Mouse (Mus musculus) liver, embryonic 15.5 days (tissue): Measurements from ENCODE around the gene Eva1c. TPM values are rescaled to one million over a fixed set of nuclear protein-coding genes. Genes with fewer than 3 reads are reported as not detected.

Experiments used
- ATAC-seq: fragments of 200-750 bp; cut with Nextera tagmentation; 2 replicates; pipeline ENCODE4 v1.8.0; 2017; ENCODE audit warnings: moderate number of reproducible peaks, mild to moderate bottlenecking, moderate library complexity; ENCODE audit not compliant: insufficient read depth
- H3K27ac ChIP-seq: fragments of 300-500 bp; sonication (generic); replicated peaks from 2 replicates; pipeline ENCODE4 v1.5.1; 2015; ENCODE audit warnings: mild to moderate bottlenecking, inconsistent platforms
- H3K27me3 ChIP-seq: fragments of 300-500 bp; sonication (generic); 2 replicates; pipeline ENCODE4 v1.6.1; 2015; ENCODE audit warnings: mild to moderate bottlenecking, inconsistent platforms
- H3K36me3 ChIP-seq: fragments of 300-500 bp; sonication (generic); replicated peaks from 2 replicates; pipeline ENCODE4 v1.6.1; 2015; ENCODE audit warnings: moderate library complexity, mild to moderate bottlenecking, inconsistent platforms
- H3K4me1 ChIP-seq: fragments of 300-500 bp; sonication (generic); replicated peaks from 2 replicates; pipeline ENCODE4 v1.6.1; 2015; ENCODE audit warnings: inconsistent platforms
- H3K4me2 ChIP-seq: fragments of 300-500 bp; sonication (generic); 2 replicates; pipeline ENCODE4 v1.6.1; 2015; ENCODE audit warnings: moderate library complexity, mild to moderate bottlenecking, inconsistent platforms
- H3K4me3 ChIP-seq: fragments of 300-500 bp; sonication (generic); replicated peaks from 2 replicates; pipeline ENCODE4 v1.5.1; 2015; ENCODE audit warnings: mild to moderate bottlenecking, inconsistent platforms
- H3K9ac ChIP-seq: fragments of 300-500 bp; sonication (generic); 2 replicates; pipeline ENCODE4 v1.6.1; 2015; ENCODE audit warnings: moderate library complexity, mild to moderate bottlenecking, inconsistent platforms
- H3K9me3 ChIP-seq: fragments of 300-500 bp; sonication (generic); replicated peaks from 2 replicates; pipeline ENCODE4 v1.6.1; 2016; ENCODE audit warnings: inconsistent platforms
- WGBS: fragments of 180-500 bp; shearing (Covaris S2); methylation state at CpG from one replicate; pipeline ENCODE4 v1.1.7; 2015; ENCODE audit warnings: mixed read lengths; ENCODE audit not compliant: insufficient replicate concordance; 5-methylcytosine and 5-hydroxymethylcytosine counted together
- polyA plus RNA-seq: library from polyadenylated mRNA; unstranded; fragments of >200 nt; fragmentation: Nextera tagmentation; extraction: Ambion mirVana; gene quantifications from 2 replicates; pipeline ENCODE4 v1.2.1, GENCODE M21; 2015

Gene Eva1c
- polyA plus RNA-seq, 1 experiment from 2014 or later = 0.39 TPM

DNA sequence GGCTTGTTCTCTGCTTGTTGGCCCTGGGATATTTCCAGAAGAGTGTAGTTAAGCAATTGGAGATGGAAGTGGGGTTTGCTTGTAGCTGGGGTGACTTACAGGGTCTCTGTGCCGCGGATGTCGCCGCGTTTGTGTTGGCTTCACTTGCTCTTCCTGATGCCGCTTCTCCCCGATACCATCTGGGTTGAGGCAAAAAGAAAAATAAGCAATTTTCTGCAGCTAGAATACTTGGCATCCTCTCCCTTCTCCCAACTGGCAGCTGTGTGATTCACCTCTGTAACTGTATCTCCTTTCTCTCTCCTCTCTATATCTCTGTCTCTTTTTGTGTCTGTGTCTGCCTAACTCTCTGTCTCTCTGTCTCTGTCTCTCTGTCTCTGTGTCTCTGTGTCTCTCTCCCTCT is 66.5 kb downstream of the Eva1c start:
- Histone ChIP-seq H3K27me3 (0 out of 2 replicates have a peak, but pooled peaks cover 3% of the 10 kb centered on the region), H3K27ac (no peak overlapping the region), H3K4me2 (no peak overlapping the region), H3K4me1 (no peaks in the 10 kb centered on the region), H3K9ac (no peak overlapping the region), H3K9me3 (no peaks in the 10 kb centered on the region), H3K36me3 (no peaks in the 10 kb centered on the region), H3K4me3 (no peak overlapping the region)
- ATAC-seq = no peak
- WGBS = 73% methylated on average over 7 of the region's 7 CpGs

DNA sequence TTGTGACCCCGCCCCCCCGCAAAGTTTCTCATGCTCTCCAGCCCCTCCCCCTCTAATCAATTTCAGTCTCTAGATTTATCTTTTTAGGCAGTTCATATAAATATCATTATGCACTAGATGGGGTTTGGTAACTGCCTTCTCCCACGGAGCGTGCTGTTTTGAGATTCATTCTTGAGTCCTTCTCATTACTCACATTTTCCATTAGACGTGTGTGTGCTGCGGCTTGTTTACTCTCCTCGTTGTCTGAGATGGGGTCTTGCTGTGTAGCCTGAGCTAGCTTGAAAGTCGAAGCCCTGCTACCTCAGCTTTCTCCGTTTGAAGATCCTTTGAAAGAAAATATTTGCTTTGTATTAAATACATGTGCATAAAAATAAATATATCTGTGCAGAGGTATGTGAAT is 67.3 kb downstream of the Eva1c start:
- WGBS = 53% methylated on average over 9 of the region's 9 CpGs

DNA sequence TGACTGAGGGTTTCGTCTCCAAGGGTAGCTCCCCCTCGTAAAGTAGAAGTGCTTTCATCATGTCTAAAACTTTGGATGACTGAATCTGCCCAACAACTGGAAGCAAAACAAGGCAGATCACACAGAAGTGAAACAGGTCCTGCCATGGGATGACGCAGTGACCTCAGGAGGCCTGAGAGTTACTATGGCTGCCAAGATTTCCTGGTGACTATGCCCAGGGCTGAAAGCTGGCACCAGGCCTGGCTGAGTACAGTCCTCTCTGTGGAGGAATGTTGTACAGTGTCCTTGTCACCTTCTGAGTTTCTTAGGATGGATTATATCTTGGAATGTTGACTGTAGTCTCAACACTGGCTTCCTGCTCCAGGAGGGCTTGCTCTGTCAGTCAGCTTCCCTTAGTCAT is 71.1 kb downstream of the Eva1c start:
- H3K9ac ChIP-seq = no peak overlapping the region
- H3K36me3 ChIP-seq = no peaks in the 10 kb centered on the region
- no peak for ATAC-seq
- peaks cover 4% of the 10 kb centered on the region; the same call in 1 of the 2 replicates for H3K27me3 ChIP-seq
- H3K9me3 ChIP-seq = no peaks in the 10 kb centered on the region
- H3K4me3 ChIP-seq = no peak overlapping the region
- H3K27ac ChIP-seq = no peak overlapping the region
- H3K4me1 ChIP-seq = no peaks in the 10 kb centered on the region
- WGBS = 68% methylated on average over 3 of the region's 3 CpGs
- no peak overlapping the region for H3K4me2 ChIP-seq

More for the DNA sequence above, 67.3 kb downstream of the Eva1c start:
- H3K36me3 ChIP-seq = no peaks in the 10 kb centered on the region
- H3K4me2 ChIP-seq = no peak overlapping the region
- H3K27me3 ChIP-seq = 0 out of 2 replicates have a peak, but pooled peaks cover 3% of the 10 kb centered on the region
- no peak overlapping the region for H3K4me3 ChIP-seq
- no peaks in the 10 kb centered on the region for H3K9me3 ChIP-seq
- H3K4me1 ChIP-seq = no peaks in the 10 kb centered on the region
- ATAC-seq = no peak
- no peak overlapping the region for H3K27ac ChIP-seq
- H3K9ac ChIP-seq = no peak overlapping the region

DNA sequence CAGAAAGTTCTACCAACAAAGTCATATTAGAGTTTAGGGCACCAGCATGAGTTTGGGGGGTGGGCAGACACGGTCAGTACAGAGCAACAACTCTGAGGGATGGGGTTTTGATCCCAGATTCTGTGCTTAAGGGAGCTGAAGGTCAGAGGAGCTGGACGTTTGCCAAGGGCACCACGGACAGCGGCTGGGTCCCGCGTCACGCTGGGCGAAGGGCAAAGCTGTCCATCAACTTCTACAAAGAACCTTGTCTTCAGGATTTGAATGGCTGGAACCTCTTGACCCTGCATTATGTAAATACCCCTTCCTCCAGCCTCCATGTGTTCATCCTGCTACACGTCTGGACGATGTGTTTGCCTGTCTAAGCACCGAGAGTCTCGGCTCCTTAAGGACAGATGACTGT is 73.0 kb downstream of the Eva1c start:
- H3K9ac ChIP-seq = no peak overlapping the region
- no peaks in the 10 kb centered on the region for H3K9me3 ChIP-seq
- no peak for ATAC-seq
- H3K4me3 ChIP-seq = no peak overlapping the region
- peaks cover 16% of the 10 kb centered on the region for H3K27me3 ChIP-seq
- WGBS = 59% methylated on average over 12 of the region's 12 CpGs
- H3K4me2 ChIP-seq = no peak overlapping the region
- no peak overlapping the region for H3K27ac ChIP-seq
- no peaks in the 10 kb centered on the region for H3K4me1 ChIP-seq
- H3K36me3 ChIP-seq = no peaks in the 10 kb centered on the region

DNA sequence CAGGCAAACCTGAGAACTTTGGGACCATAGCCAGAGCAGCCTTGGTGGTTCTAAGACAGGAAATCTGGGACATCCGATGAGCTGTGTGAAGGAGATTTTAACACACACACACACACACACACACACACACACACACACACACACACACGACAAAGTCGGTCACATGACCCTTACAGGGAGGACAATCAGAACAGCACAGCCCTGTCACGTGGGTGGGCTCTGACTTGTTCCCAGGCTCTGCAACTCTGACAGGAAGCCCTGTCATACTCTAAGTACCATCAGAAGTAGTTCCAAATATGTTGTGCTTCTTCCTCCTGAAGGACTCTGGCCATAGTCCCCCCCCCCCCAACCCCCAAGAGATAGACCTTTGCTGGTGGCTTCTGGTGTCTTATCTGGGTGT is 74.8 kb downstream of the Eva1c start:
- Histone ChIP-seq H3K36me3 (no peaks in the 10 kb centered on the region), H3K9ac (no peak overlapping the region), H3K9me3 (no peaks in the 10 kb centered on the region), H3K4me2 (no peak overlapping the region), H3K4me3 (no peak overlapping the region), H3K27me3 (peaks cover 16% of the 10 kb centered on the region), H3K27ac (no peak overlapping the region), H3K4me1 (no peaks in the 10 kb centered on the region)
- ATAC-seq = no peak
- 40% methylated on average over 4 of the region's 4 CpGs for WGBS

DNA sequence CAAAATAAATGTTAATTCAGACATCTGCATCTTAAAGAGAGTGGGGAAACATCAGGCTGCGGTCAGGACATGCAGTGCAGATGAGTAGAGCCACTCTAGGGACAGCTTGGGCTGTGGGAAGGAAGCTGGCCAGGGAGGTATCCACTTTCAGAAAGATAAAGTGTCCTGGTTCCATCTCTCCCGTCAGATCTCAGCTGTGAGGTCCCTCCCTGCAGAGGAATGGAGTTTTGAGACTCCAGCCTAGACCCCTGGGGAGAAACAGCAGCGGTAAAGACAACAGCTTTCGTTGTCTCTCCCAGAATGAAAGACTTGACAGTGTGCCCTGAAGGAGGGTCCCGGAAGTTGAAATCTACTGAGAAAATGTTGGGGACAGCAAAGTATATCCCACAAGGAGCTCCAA is 76.8 kb downstream of the Eva1c start:
- Histone ChIP-seq H3K9ac (no peak overlapping the region), H3K27ac (no peak overlapping the region), H3K4me2 (no peak overlapping the region), H3K36me3 (no peaks in the 10 kb centered on the region), H3K9me3 (no peaks in the 10 kb centered on the region), H3K27me3 (peaks cover 16% of the 10 kb centered on the region), H3K4me3 (no peak overlapping the region), H3K4me1 (no peaks in the 10 kb centered on the region)
- WGBS = 35% methylated on average over 5 of the region's 5 CpGs
- ATAC-seq = no peak

DNA sequence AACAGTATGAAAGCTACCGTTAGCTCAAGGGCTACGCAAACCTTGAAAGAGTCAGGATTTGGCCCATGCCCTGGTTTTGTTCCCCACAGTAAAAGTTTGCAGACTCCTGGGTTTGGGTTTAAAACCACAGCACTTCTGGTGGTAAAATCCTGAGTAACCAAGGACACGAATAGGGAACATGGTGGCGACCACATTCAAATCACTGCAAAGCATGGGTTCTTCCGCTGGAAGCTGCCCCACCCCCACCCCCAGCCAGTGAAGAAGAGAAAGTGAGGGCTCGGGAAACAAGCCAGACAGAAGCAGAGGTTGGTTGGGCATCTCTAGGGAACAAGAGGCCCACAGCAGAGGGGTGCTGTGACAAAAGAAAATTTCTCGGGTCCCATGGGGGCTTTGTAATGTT is 80.7 kb downstream of the Eva1c start:
- 36% methylated on average over 7 of the region's 7 CpGs for WGBS
- no peak for ATAC-seq
- Histone ChIP-seq H3K4me3 (no peak overlapping the region), H3K9me3 (no peaks in the 10 kb centered on the region), H3K4me1 (no peaks in the 10 kb centered on the region), H3K36me3 (no peaks in the 10 kb centered on the region), H3K27ac (no peak overlapping the region), H3K9ac (no peak overlapping the region), H3K27me3 (peaks cover 12% of the 10 kb centered on the region; the same call in 1 of the 2 replicates), H3K4me2 (no peak overlapping the region)

DNA sequence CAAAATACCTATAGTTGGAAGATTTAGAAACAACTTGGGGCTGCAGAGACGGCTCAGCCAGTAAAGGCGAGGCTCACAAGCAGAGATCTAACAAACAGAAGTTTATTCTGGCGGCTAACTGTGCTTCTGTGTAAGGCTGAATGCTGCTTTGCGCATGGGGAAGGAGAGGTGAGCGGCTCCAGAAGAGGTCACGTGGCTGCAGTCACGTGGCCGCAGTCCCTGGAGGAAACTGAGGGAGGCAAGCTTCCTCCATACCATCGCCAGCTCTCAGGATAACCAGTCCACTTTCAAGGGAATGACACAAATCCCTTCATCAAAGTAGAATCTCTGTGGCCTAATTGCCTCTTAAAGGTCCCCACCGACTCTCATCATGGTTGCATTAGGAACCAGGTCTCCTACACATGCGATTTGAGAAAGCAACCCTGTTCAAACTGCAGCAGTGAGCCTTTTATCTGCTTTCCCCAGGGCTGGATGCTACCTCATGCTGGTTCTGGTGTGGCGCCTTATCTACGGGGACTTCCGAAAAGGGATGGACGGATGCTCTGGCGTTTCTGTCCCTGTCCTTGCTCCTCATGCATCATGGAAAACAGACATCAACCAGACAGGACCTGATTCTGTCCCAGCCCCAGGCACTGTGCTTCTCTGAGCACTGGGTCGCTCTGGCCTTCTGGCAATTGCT is 84.5 kb downstream of the Eva1c start:
- ATAC-seq = no peak

DNA sequence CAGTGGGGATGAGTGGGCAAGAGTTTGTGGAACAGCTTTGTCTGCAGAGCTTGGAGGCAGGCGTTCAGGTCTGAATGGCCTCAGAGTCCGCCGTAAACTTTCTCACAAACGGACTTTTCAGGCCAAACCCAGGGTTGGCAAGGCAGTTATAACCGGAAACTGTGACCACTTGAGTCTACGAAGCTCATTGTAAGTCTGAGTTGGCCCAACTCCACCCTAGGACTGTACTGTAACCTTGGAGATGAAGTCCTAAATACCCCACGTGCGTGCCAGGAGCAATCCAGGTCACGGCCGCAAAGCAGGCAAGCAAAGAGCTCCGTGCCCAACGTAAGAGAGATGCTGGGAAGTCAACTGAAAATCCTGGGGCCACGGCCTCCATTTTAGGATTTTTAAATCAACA is 85.2 kb downstream of the Eva1c start:
- Histone ChIP-seq H3K9ac (no peak overlapping the region), H3K4me2 (no peak overlapping the region), H3K36me3 (no peaks in the 10 kb centered on the region), H3K27ac (no peak overlapping the region), H3K27me3 (peaks cover 14% of the 10 kb centered on the region), H3K4me3 (no peak overlapping the region), H3K9me3 (no peaks in the 10 kb centered on the region), H3K4me1 (no peaks in the 10 kb centered on the region)
- 77% methylated on average over 13 of the region's 13 CpGs for WGBS
- ATAC-seq = no peak

More for the DNA sequence above, 84.5 kb downstream of the Eva1c start:
- H3K4me3 ChIP-seq = no peak overlapping the region
- H3K9ac ChIP-seq = no peak overlapping the region
- H3K27ac ChIP-seq = no peak overlapping the region
- H3K4me2 ChIP-seq = no peak overlapping the region
- peaks cover 10% of the 10 kb centered on the region for H3K27me3 ChIP-seq
- 57% methylated on average over 17 of the region's 17 CpGs for WGBS
- no peaks in the 10 kb centered on the region for H3K4me1 ChIP-seq
- no peaks in the 10 kb centered on the region for H3K36me3 ChIP-seq
- no peaks in the 10 kb centered on the region for H3K9me3 ChIP-seq

DNA sequence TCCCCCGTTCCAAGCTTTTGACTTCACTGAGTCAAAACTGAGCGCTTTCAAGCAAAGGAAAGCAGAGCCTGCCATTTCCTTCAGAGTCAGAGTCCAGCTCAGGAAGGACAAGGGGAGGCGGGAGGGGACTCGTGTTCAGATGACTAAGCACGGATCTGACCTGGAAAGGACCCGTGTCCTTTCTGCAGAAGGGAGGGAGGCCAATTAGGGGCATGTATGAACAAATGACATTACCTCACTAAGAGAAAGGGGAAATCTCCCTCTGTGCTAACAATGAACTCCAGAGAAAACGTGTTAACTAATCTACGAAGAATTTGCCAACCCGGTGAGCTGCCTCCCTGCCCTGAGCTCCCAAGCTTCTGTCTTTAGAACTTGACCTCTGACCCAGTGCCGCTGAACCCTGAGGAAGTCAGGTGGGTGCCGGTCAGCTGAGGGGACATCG is 89.5 kb downstream of the Eva1c start:
- WGBS = 12% methylated on average over 12 of the region's 12 CpGs
- H3K27me3 ChIP-seq = peaks cover 20% of the 10 kb centered on the region
- ATAC-seq = no peak
- H3K9me3 ChIP-seq = no peaks in the 10 kb centered on the region
- no peak overlapping the region for H3K4me2 ChIP-seq
- no peaks in the 10 kb centered on the region for H3K36me3 ChIP-seq
- no peaks in the 10 kb centered on the region for H3K4me1 ChIP-seq
- H3K27ac ChIP-seq = no peak overlapping the region
- H3K9ac ChIP-seq = no peak overlapping the region
- H3K4me3 ChIP-seq = no peak overlapping the region

DNA sequence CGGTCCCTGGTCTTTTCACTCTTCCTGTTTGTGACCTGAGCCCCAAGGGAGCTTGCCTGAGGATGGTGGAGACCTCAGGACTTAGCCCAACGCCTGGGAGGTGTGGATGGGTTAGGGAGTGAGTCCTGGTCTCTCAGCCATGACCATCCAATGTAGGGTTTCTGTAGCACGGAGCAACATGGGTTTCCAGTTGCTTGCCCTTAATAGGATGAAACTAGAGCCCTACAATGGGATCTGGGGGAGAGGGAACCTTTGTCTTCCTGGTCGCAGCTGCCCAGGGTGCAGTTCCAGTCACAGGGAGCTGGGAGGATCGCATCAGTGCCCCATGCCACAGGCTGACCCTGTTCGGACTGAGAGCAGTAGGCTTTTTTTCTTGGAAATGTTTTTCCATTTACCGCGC is 90.6 kb downstream of the Eva1c start:
- H3K4me1 ChIP-seq = no peaks in the 10 kb centered on the region
- no peaks in the 10 kb centered on the region for H3K36me3 ChIP-seq
- no peak overlapping the region for H3K4me3 ChIP-seq
- H3K4me2 ChIP-seq = no peak overlapping the region
- 56% methylated on average over 8 of the region's 8 CpGs for WGBS
- H3K27ac ChIP-seq = no peak overlapping the region
- H3K9ac ChIP-seq = no peak overlapping the region
- no peak for ATAC-seq
- H3K9me3 ChIP-seq = no peaks in the 10 kb centered on the region
- H3K27me3 ChIP-seq = peaks cover 20% of the 10 kb centered on the region
